Mouse (Mus musculus): ENCODE measurements around the gene Cfap45. TPM values are rescaled to one million over a fixed set of nuclear protein-coding genes. Genes with fewer than 3 reads are reported as not detected.

Cfap45 gene
- polyA plus RNA-seq, 1 experiment from 2014 or later = 10.7 TPM

DNA sequence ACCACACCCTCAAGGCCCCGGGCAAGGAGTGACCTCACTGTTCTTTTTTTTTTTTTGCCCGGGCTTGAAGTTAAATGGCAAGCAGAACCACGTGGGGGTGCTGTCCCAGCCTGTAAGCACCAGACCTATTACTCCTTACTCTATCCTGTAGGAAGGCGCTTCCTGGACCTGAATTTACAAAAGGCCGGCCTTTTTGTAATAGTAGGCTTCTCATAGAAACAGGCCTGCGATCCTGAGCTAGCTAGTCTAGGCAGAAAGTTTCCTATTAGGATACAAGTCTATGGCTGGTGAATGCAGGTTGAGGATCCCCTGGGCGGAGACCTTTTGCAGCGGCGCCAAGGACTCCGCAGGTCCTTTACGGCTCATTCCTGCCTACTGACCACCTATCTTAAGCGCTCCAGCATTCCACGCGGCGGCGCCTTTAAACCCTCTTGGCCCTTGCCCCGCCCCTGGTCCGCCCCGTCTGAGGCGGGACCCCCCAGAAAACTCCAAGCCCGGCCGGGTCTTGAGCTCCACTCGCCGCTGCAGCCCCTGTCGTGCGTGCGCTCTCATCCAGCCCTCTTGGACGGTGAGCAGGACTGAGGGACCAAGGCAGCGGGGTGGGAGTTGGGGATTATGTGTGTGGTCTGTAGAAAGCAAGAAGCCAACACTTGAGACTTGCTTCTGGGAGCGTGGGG lies 20.7 kb upstream of the Cfap45 start, which contains the start of gene Tagln2:
Gene Tagln2, plus strand, starts transcription at position 283 of the 677 bp plus-strand sequence.
- Histone ChIP-seq H3K36me3 (peaks cover 5% of the 10 kb centered on the region), H3K4me2 (peak within 1 kb of the TSS; percentile 78), H3K4me3 (peak within 1 kb of the TSS; percentile 69), H3K27ac (peak within 1 kb of the TSS; percentile 95), H3K9me3 (no peaks in the 10 kb centered on the region), H3K4me1 (peaks cover 43% of the 10 kb centered on the region), H3K9ac (peak within 1 kb of the TSS; percentile 88), H3K27me3 (no peaks in the 10 kb centered on the region)
- WGBS = 2% methylated on average over 30 of the region's 30 CpGs
- peak; percentile 69 for ATAC-seq (ENCODE audit: borderline replicate concordance, extremely low read depth, low FRiP score, low TSS enrichment)

DNA sequence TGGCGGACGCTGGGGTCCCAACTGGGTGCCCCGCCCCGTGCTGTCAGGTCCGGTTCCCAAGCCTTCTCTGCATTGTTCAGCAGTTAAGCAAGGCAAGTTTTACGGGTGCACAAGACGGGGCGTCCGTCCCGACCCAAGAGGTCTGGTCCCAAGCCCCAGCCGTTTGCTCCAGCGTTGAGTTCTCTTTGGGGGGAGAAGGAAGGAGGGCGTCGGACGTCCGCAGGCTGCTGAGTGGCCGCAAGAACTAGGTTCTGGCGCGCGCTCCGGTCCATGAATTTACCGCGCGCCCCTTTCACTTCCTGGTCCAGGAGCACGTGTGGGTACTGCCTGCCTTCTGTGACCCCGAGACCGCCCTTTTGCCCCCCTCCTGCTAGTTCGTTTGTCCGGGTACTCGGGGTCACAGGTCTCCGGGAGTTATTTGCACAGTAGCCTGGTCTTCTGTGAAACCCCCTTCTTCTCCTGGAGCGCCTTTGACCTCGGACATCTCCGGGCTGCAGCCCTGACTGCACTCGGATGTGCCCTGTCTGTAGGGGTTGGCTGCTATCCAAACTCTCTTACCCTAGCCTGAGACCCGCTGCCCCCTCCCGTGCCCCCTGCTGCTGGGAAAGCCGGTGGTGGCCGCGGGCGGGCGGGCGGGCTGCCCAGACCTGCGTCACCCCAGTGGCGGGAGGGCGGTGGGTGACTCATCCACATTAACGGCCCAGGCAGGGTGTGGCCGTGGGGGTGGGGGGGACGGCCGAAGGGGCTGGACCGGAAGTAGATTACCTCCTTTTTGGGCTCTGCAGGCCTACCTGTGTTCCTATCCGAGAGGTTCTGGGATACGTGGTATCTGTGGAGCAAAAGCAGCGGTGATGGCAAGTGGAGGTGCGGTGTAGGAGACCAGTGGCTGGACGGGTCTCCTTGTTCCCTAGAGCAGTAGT lies 19.9 kb upstream of the Cfap45 start:
- peaks cover 49% of the 10 kb centered on the region for H3K4me1 ChIP-seq
- peaks cover 13% of the 10 kb centered on the region for H3K36me3 ChIP-seq
- no peaks in the 10 kb centered on the region for H3K27me3 ChIP-seq
- WGBS = 2% methylated on average over 55 of the region's 56 CpGs
- peak overlapping the region; percentile 69 for H3K4me3 ChIP-seq
- H3K27ac ChIP-seq = peak overlapping the region; percentile 95
- no peaks in the 10 kb centered on the region for H3K9me3 ChIP-seq
- H3K4me2 ChIP-seq = peak overlapping the region; percentile 78
- peak overlapping the region; percentile 88 for H3K9ac ChIP-seq
- peak; percentile 13; the same call in 1 of the 2 replicates for ATAC-seq (ENCODE audit: borderline replicate concordance, extremely low read depth, low FRiP score, low TSS enrichment)

DNA sequence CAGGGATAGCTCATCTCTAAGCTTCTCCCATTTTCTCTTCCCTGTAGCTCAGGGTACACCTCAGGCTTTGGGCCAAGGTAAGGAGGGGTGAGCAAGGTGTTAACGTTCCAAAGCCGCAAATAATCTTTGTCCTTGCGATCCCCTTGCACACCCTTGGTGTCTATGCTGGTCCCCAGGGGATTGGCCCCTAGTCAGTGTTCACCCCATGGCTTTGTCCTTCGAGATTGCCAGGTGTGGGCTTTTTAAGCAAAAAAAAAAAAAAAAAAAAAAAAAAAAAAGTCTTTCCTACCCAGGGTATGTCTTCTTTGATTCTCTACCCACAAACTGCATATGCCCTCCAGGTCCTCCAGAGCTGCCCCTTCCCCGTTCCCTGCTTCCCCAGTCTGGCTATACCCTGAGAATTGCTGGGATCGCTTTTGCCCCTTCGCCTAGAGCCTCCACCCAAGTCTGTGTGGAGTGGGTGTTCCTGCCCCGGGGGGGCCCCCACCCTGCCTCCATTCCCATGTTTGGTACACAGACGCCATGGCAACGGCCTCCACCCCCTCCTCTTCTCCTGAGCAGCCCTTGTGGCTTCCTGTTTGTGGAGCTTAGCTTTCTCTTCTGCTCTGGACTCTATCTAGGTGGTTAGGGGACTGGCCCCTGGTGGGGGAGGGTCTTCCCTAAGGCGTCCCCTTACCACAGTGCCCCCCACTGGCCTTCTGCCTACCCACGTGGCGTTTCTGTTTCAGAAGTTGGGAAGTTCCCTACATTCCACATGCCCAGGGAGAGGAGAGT lies 19.0 kb upstream of the Cfap45 start:
- Histone ChIP-seq H3K27me3 (no peaks in the 10 kb centered on the region), H3K9ac (peak overlapping the region; percentile 88), H3K9me3 (no peaks in the 10 kb centered on the region), H3K4me2 (peak overlapping the region; percentile 78), H3K4me1 (peaks cover 51% of the 10 kb centered on the region), H3K4me3 (peak overlapping the region; percentile 69), H3K36me3 (peaks cover 22% of the 10 kb centered on the region), H3K27ac (peak overlapping the region; percentile 95)
- 14% methylated on average over 13 of the region's 13 CpGs for WGBS
- peak; percentile 23; the same call in 1 of the 2 replicates for ATAC-seq (ENCODE audit: borderline replicate concordance, extremely low read depth, low FRiP score, low TSS enrichment)

DNA sequence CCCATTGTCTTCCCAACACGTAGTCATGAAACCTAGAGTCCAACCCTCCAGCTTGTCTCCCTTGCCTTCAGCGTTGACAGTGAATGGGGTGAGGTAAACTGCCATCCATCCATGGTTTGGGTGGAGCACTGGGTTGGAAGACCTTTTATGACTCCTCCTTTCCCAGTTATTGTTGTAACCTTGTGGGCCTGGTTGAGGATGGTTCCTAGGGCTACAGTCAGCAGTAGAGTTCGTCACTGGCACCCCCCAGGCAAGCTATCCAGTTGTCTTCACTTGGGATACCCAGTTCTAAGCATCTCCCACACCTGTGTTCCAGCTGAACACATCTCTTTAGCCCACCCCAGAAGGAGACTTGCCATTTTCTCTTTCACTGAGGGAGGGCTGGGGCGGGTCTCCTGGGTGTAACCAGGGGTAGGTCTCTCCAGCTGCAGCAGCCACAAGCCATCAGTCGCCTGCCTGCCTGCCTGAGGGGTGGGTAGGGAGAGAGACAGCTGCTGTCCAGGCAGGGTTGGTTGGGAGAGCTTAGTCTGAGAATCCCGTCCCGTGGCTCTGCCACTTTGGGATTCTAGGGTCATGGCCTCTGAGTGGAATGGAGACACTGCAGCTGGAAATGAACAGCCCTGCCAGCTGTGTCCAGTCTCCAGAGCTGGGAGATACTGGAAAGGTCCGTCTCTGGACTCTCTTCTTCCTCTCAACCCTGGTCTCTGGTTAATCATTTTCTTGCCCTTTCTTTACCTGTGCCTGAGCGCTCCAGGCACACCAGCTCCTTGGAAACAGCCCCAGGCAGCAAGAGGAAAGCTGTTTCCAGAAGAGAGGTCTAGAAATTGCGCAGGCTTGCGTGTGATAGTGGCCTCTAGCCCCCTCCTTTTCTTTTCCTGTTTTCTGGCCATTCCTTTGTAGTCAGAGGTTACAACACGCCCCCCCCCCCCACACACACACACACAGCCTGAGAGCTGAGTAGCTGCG lies 18.2 kb upstream of the Cfap45 start:
- H3K4me1 ChIP-seq = peaks cover 60% of the 10 kb centered on the region
- no peaks in the 10 kb centered on the region for H3K9me3 ChIP-seq
- peak overlapping the region; percentile 69 for H3K4me3 ChIP-seq
- H3K4me2 ChIP-seq = peak overlapping the region; percentile 78
- 10% methylated on average over 12 of the region's 13 CpGs for WGBS
- H3K36me3 ChIP-seq = peaks cover 29% of the 10 kb centered on the region
- peak overlapping the region; percentile 95 for H3K27ac ChIP-seq
- H3K9ac ChIP-seq = peak overlapping the region; percentile 88
- no peaks in the 10 kb centered on the region for H3K27me3 ChIP-seq
- ATAC-seq (ENCODE audit: borderline replicate concordance, extremely low read depth, low FRiP score, low TSS enrichment) = peak; percentile 71

DNA sequence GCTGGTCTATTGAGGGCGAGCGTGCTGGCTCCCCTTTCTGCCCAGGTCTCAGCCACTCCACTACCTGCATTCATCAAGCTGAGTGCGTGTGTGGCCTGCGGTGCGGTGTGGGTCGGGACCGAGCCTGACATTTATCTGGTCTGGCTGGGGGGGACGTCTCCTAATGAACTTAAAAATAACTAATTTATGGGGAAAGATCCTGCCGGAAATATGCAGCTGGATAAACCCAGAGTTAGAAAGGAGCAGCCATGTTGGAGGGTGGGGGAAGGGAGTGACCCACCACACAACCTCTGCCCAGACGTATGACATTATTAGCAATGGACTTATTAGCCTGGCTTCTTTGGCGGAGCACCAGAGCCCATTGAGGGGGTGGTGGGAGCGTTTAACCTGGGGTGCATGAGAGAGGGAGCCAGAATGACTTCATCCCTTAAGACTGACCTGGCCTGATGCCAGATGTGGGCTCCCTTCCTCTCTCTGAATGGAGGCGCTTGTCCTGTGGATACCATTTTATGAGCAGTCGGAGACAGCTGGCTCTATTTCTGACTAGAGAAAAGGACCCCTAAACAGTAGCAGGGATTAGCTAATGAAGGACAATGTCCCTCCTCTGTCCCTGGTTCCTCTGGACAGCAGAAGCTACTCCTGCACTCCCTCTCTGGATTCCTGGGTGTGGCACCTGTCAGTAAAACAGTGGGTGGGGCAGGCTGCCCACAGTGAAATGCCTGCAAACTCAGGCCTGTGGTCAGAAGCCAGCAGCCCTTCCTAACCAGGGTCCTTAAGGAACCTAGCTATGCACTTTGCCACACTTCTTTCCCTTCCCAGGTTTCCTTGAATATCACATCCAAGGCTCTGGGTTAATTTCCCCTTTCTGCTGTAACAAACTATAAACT lies 17.2 kb upstream of the Cfap45 start:
- Histone ChIP-seq H3K27ac (peak overlapping the region; percentile 95), H3K9ac (peak overlapping the region; percentile 33; the same call in 1 of the 2 replicates), H3K4me1 (peaks cover 68% of the 10 kb centered on the region), H3K9me3 (no peaks in the 10 kb centered on the region), H3K36me3 (peaks cover 35% of the 10 kb centered on the region), H3K4me3 (peak overlapping the region; percentile 69), H3K4me2 (peak overlapping the region; percentile 78), H3K27me3 (no peaks in the 10 kb centered on the region)
- peak; percentile 2 for ATAC-seq (ENCODE audit: borderline replicate concordance, extremely low read depth, low FRiP score, low TSS enrichment)
- 3% methylated on average over 14 of the region's 14 CpGs for WGBS

DNA sequence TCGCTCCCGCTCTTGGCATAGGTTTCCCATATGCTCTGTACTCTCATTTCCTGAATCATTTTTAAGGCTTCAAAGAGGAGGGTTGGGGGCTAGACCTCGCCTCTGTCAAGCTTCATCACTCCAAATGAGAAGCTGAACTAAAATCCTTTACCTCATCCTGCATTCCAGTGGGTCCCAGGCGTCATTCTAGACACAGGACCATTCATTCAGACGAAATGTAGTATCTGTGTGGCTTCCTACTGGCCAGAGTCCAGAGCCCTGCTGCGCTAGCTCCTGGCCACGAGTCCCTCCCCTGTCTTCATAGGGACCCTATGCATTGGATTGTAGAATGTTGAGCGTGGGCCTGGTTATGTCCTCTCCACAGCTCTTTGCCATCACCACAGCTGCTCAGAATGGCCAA lies 15.8 kb upstream of the Cfap45 start:
- no peak overlapping the region for H3K4me3 ChIP-seq
- no peak for ATAC-seq (ENCODE audit: borderline replicate concordance, extremely low read depth, low FRiP score, low TSS enrichment)
- 56% methylated on average over 8 of the region's 8 CpGs for WGBS

DNA sequence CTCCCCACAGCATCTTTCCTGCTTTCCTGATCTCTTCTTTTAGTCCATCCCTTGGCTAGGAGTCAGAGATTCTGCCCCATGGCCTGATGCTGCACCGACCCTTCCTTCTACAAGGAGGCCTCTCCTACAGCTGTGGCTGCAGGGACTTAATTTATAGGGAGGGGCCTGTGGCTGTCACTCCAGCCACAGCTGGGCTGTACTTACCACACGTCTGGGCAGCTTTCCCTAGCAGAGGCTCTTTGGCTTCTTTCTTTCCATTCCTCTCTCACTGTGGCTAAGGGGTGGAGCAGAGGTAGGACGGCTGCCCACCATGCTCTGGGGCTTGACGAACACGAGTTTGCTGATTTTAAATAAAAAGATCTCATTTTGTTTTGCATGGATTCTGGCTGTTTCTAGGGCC lies 13.6 kb upstream of the Cfap45 start:
- WGBS = 33% methylated on average over 5 of the region's 5 CpGs
- Histone ChIP-seq H3K36me3 (peaks cover 46% of the 10 kb centered on the region), H3K4me3 (no peak overlapping the region), H3K9me3 (no peaks in the 10 kb centered on the region), H3K9ac (no peak overlapping the region), H3K27ac (0 out of 2 replicates have a peak overlapping the region, but pooled peaks have one; percentile 25), H3K4me2 (no peak overlapping the region), H3K27me3 (no peaks in the 10 kb centered on the region), H3K4me1 (peaks cover 74% of the 10 kb centered on the region)
- peak; percentile 46; the same call in 1 of the 2 replicates for ATAC-seq (ENCODE audit: borderline replicate concordance, extremely low read depth, low FRiP score, low TSS enrichment)

More for the DNA sequence above, 15.8 kb upstream of the Cfap45 start:
- Histone ChIP-seq H3K27ac (peak overlapping the region; percentile 41; the same call in 1 of the 2 replicates), H3K9me3 (no peaks in the 10 kb centered on the region), H3K4me2 (peak overlapping the region; percentile 78; the same call in 1 of the 2 replicates), H3K27me3 (no peaks in the 10 kb centered on the region), H3K4me1 (peaks cover 69% of the 10 kb centered on the region), H3K36me3 (peaks cover 46% of the 10 kb centered on the region), H3K9ac (no peak overlapping the region)

DNA sequence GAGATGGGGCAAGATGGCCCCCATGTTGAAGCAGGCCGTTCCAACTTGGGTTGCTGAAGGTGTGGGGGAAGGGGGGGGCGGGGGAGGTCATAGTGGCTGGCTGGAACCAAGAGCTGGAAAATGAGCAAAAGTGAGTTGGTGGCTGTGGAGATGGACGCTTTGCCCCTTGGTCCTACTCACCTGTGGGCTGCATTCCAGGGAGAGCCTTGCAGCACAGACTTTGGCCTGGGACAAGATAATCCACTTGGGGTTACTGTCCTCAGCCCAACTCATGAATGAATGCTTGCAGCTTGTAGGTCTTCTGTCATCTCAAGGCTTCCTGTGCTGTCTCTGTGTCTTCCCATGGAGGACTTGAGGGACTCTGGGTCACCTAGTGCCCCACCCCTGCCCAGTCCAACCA lies 12.9 kb upstream of the Cfap45 start:
- Histone ChIP-seq H3K9me3 (no peaks in the 10 kb centered on the region), H3K27ac (peak overlapping the region; percentile 9; the same call in 1 of the 2 replicates), H3K36me3 (peaks cover 46% of the 10 kb centered on the region), H3K4me2 (no peak overlapping the region), H3K9ac (no peak overlapping the region), H3K4me1 (peaks cover 70% of the 10 kb centered on the region), H3K4me3 (no peak overlapping the region), H3K27me3 (no peaks in the 10 kb centered on the region)
- 86% methylated on average over 3 of the region's 3 CpGs for WGBS
- no peak for ATAC-seq (ENCODE audit: borderline replicate concordance, extremely low read depth, low FRiP score, low TSS enrichment)

DNA sequence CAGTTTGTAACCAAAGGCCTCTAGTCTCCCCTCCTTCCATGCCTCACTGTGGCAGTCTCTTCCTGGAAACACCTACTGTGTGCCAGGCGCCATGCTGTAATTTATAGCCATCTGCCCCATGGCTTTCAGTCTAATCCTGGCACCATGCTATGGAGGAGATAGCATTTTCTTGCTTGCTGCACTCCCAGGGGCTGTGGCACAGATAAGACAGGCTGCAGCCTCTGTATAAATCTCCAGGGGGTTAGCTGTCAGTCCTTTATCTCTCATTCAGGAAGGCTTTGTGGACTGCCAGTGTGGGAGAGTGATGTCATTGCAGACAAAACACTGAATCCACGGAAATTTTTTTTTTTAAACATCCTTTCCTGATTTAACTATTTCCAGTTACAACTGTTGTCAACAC lies 12.4 kb upstream of the Cfap45 start:
- H3K27ac ChIP-seq = peak overlapping the region; percentile 9; the same call in 1 of the 2 replicates
- H3K36me3 ChIP-seq = peaks cover 46% of the 10 kb centered on the region
- H3K4me1 ChIP-seq = peaks cover 71% of the 10 kb centered on the region
- no peak overlapping the region for H3K9ac ChIP-seq
- 50% methylated on average over 2 of the region's 2 CpGs for WGBS
- no peaks in the 10 kb centered on the region for H3K27me3 ChIP-seq
- no peak overlapping the region for H3K4me3 ChIP-seq
- H3K4me2 ChIP-seq = no peak overlapping the region
- ATAC-seq (ENCODE audit: borderline replicate concordance, extremely low read depth, low FRiP score, low TSS enrichment) = no peak
- no peaks in the 10 kb centered on the region for H3K9me3 ChIP-seq

DNA sequence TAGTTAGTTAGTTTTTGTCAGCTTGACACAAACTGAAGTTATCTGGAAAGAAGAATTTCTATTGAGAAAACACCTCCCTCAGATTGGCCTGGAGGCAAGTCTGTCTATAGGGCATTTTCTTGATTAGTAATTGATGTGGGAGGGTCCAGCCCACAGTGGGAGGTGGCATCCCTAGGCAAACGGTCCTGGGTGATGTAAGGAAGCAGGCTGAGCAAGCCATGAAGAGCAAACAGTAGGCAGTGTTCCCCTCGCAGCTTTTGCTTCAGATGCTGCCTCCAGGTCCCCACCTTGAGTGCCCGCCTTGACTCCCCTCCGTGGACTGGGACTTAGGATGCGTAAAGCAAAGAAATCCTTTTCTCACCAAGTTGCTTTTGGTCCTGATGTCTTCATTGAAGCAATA lies 11.4 kb upstream of the Cfap45 start:
- no peak for ATAC-seq (ENCODE audit: borderline replicate concordance, extremely low read depth, low FRiP score, low TSS enrichment)
- Histone ChIP-seq H3K4me3 (no peak overlapping the region), H3K27ac (peak overlapping the region; percentile 93), H3K36me3 (peaks cover 46% of the 10 kb centered on the region), H3K4me2 (no peak overlapping the region), H3K9me3 (no peaks in the 10 kb centered on the region), H3K9ac (no peak overlapping the region), H3K4me1 (peaks cover 72% of the 10 kb centered on the region), H3K27me3 (no peaks in the 10 kb centered on the region)
- 65% methylated on average over 5 of the region's 5 CpGs for WGBS
